Mouse (Mus musculus) embryonic fibroblast, embryonic 13.5 days (primary cell): Measurements from ENCODE around the gene Samd4b.

Experiments used
- CTCF ChIP-seq: IDR thresholded peaks from 2 replicates; pipeline ENCODE4 v1.5.1; 2011; ENCODE audit warnings: mild to moderate bottlenecking, control low read depth, low read length, moderate library complexity, borderline replicate concordance; ENCODE audit not compliant: insufficient read depth
- POLR2A ChIP-seq: IDR thresholded peaks from 2 replicates; pipeline ENCODE4 v1.6.1; 2011; ENCODE audit warnings: low read depth, mild to moderate bottlenecking, control low read depth, low read length, moderate library complexity

DNA sequence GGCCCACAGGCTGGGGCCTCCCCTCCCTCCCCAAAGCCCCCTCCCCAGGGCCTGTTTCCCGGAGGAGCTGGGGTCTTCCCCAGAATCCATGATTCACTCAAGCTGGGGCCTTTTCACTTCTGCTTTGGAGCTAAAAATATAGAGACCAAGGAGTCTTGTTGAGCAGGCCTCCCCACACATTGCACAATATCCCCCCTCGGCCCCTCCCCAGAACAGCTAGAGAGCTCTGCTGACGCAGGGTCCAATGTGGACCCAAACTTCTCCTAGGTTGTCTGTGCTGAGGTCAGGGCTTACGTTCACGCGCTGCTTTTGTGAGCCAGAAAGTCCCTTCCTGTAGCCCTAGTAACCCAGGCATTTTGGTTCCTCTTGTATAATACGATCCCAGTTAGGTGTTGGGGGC, 211.9 kb downstream of the Samd4b start:
- TF ChIP-seq CTCF (no peak), POLR2A (no peak)
